Mouse (Mus musculus) layer of hippocampus, postnatal 36 days (tissue): Measurements from ENCODE around the gene Cyb5b. TPM values are rescaled to one million over a fixed set of nuclear protein-coding genes. Genes with fewer than 3 reads are reported as not detected.

Source experiments
- DNase-seq, 2 experiments: peaks; one replicate each; pipeline ENCODE4 v3.0.0; 2022
- total RNA-seq, 2 experiments: library from RNA; stranded (reverse); gene quantifications; 2 replicates each; pipeline ENCODE4 v1.2.3; 2021

Cyb5b gene
- total RNA-seq, 2 experiments from 2014 or later = 106 to 109 TPM

DNA sequence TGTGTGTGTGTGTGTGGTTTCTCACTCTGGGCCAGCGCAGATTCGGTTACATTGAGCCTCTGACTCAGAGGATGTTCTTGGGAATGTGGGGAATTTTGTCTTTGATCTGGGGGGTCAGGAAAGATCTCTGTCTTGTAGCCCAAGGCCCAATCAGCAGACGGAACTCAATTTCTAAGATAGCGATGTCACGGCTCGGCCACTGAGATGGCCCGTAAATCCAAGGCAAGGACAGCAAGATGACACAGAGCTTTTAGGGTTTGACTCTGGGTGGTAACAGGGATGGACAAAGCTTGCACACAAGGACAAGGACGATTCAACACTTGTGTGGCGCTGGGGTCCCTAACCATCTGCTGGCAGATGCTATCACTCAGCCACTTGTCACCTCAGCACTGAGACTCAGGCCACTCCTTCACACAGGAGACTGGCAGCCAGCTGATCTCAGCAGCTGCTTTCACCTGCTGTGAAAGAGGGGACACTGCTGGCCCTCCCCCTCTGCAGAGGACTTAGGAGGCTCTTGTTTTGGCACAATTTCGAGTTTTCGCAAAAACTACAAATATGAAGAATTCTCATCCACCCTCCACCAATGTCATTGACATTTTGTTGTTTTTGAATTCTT is 76.7 kb downstream of the Cyb5b start:
- DNase-seq = no peak

GRCm38 (mm10) chr8:107233251-107233650 is 82.8 kb downstream of the Cyb5b start:
- no peak for DNase-seq

DNA sequence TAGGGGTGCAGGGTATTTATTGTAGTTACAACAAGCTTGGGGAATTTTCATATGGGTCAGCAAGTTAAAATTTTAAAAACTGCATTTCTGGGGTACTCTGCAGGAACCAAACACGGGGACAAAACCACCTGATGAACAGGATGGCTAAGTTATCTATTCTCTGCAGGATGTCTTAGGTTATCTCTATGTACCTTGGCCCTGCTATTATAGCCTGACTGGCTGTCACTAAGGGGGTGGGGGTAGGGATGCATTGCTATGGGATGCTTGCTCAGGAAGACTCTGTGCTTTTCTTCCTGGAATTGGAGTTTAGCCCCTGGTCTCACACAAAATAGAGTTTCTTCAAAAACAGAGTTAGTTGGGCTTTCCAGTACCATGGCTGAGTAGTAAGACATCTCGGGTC is 83.3 kb downstream of the Cyb5b start:
- DNase-seq = no peak

Other genes starting within 250 kb of the Cyb5b start
- 10 to 100 TPM; 22.4 to 27.9 TPM for gene Sntb2, start 214.9 kb upstream of the Cyb5b start, total RNA-seq
- gene Vps4a, start 119.4 kb upstream of the Cyb5b start, total RNA-seq = 100 to 1,000 TPM; 107 to 108 TPM
- gene Pdf, start 102.0 kb upstream of the Cyb5b start, total RNA-seq = 10 to 100 TPM; 27.9 to 31.1 TPM
- gene Cog8, start 94.0 kb upstream of the Cyb5b start, total RNA-seq = 10 to 100 TPM; 28.3 to 31.1 TPM
- 10 to 100 TPM; 44.9 to 47.9 TPM for gene Nip7, start 93.8 kb upstream of the Cyb5b start, total RNA-seq
- not detected for gene Tmed6, start 85.0 kb upstream of the Cyb5b start, total RNA-seq
- 10 to 100 TPM; 31.9 to 32.0 TPM for gene Terf2, start 54.1 kb upstream of the Cyb5b start, total RNA-seq
- gene Nfat5, start 142.8 kb downstream of the Cyb5b start, total RNA-seq = 10 to 100 TPM; 59.4 to 63.2 TPM